Mouse (Mus musculus): Measurements from ENCODE around the gene Snrpb2. TPM values are rescaled to one million over a fixed set of nuclear protein-coding genes. Genes with fewer than 3 reads are reported as not detected.
A peak's percentile ranks its signal among the peaks of the same experiment; 100 is the strongest.

Snrpb2 gene
- polyA plus RNA-seq (2015; fragmentation: Nextera tagmentation; extraction: Ambion mirVana) = 74.6 and 74.7 TPM in 2 replicates

DNA sequence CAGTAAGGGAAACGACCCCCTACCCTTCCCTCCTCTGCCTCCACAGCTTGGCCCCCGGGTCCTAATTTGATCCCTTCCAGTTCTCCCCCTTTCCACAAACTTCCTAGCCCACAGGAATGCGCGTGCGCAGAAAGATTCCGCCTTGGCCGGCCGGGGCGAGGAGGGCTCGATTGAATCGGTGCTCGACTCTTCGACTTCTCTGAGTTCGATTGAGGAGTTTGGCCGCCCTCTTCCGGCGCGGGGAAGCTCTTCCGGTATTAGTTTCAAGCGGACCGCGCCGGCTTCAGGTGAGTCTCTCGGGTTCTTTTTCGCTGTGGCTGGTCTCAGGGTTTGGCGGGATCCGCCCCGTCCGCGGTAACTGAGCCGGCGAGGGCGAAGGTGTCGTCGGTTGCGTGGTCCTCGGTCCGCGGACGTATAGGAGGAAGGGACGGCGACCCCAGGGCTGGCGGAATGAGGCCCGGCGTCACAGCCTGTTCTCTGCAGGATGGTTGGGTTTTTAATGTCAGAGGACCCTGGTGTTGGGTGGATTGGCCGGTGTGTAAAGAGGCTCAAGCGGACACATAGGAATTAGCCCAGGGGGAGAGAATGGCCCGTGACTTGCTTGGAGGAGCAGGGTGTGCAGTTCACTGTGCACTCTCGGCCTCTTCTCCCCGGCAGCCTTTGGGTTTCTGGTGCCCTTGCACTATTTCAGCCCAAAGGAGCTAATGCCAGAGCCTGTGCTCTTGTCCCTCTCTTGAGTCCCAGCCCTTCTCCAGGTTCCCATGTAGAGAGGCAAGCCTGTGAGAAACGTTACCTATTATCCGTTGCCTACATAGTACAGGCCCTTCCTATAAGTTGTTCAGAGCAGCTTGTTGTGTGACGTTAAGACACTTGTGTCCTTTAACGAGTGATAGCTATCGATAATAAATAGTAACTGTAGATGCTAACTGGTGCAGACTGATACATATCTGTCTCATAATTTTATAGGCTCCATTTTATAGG lies at the start of gene Snrpb2:
Snrpb2 (plus strand) TSS at position 228 of the 981 bp plus-strand sequence.
- under 1% methylated on average over 55 of the region's 55 CpGs for WGBS
- H3K27ac ChIP-seq (replicated peaks) = 0 out of 2 replicates have a peak within 1 kb of the TSS, but pooled peaks have one; percentile 24
- peaks cover 10% of the 10 kb centered on the region for H3K4me1 ChIP-seq

DNA sequence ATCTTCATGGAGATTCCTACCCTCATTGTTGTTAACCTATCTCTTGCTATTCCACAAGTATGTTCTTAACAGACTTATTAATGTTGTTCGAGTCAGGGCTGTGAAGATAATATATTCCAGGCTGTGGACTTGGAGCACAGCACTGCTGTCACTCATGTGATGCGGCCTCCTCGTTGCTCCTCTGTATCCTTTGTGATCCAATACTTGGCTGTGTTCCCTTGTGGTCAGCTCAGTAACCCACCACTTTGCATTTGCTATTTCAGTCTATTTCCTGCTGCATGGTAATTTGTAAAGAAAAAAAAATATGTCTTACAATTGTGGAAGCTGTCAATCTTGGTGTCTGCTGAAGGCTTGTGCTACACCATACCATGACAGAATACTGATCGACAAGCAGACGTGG lies 49.8 kb upstream of the Snrpb2 start:
- Histone ChIP-seq H3K36me3 (no peaks in the 10 kb centered on the region), H3K4me2 (replicated peaks) (no peak overlapping the region), H3K4me1 (no peaks in the 10 kb centered on the region), H3K9me3 (no peaks in the 10 kb centered on the region), H3K27ac (replicated peaks) (no peak overlapping the region), H3K9ac (replicated peaks) (no peak overlapping the region), H3K27me3 (no peaks in the 10 kb centered on the region), H3K4me3 (no peak overlapping the region)
- 0 out of 2 replicates have a peak, but pooled peaks have one; percentile 46 for ATAC-seq (replicated peaks)
- WGBS = 55% methylated on average over 5 of the region's 5 CpGs

More for the DNA sequence above, at the start of gene Snrpb2:
- Histone ChIP-seq H3K9ac (replicated peaks) (peak within 1 kb of the TSS; percentile 75), H3K27me3 (no peaks in the 10 kb centered on the region), H3K36me3 (peaks cover 25% of the 10 kb centered on the region), H3K4me3 (peak within 1 kb of the TSS; percentile 80), H3K4me2 (replicated peaks) (peak within 1 kb of the TSS; percentile 76), H3K9me3 (no peaks in the 10 kb centered on the region)
- ATAC-seq (replicated peaks) = peak; percentile 96

DNA sequence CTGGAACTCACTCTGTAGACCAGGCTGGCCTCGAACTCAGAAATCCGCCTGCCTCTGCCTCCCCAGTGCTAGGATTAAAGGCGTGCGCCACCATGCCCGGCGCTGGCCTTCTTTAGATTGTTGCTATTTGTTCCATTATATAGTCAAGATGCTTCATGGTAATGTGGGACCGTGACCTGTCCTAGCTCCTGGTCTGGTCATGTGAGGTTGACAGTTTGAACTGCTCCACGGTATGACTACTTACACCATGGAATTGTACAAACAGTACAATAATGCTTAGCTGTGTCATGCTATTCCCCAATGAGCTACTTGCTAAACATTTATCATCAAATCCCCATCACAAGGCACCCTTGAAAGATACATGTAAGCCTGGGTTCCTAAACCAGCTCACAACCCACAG lies 44.8 kb upstream of the Snrpb2 start:
- H3K4me2 ChIP-seq (replicated peaks) = no peak overlapping the region
- H3K9me3 ChIP-seq = no peaks in the 10 kb centered on the region
- 93% methylated on average over 8 of the region's 8 CpGs for WGBS
- no peak for ATAC-seq (replicated peaks)
- H3K36me3 ChIP-seq = no peaks in the 10 kb centered on the region
- H3K4me3 ChIP-seq = no peak overlapping the region
- no peak overlapping the region for H3K9ac ChIP-seq (replicated peaks)
- H3K27ac ChIP-seq (replicated peaks) = no peak overlapping the region
- no peaks in the 10 kb centered on the region for H3K4me1 ChIP-seq
- H3K27me3 ChIP-seq = no peaks in the 10 kb centered on the region

DNA sequence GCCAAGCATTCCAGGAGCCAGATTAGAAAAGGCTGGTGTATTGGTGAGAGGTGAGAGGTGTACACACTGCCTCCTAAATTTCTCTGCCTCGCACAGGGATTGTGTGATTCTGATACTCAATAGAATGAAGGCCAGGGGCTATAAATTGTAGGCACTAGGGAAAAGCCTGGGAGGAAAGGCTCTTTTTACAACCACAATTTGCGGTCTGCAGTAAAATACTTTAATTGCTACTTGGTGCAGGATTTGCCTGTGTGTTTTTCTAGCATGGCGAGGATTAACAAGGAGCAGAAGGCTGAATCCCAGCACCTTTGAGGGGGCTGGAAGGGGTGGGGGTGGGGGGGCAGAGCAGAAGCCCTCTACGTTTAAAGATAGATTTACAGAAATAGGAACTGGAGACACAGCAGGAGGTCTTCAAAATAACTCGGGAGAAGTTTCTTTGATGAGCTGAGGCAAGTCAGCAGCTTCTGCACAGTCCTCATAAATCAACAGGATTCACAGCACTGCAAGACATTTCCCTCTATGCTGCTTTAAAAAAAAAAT lies 44.2 kb upstream of the Snrpb2 start:
- H3K9me3 ChIP-seq = no peaks in the 10 kb centered on the region
- H3K4me2 ChIP-seq (replicated peaks) = no peak overlapping the region
- H3K4me3 ChIP-seq = no peak overlapping the region
- H3K4me1 ChIP-seq = no peaks in the 10 kb centered on the region
- no peaks in the 10 kb centered on the region for H3K36me3 ChIP-seq
- H3K27ac ChIP-seq (replicated peaks) = no peak overlapping the region
- H3K9ac ChIP-seq (replicated peaks) = no peak overlapping the region
- no peaks in the 10 kb centered on the region for H3K27me3 ChIP-seq
- no peak for ATAC-seq (replicated peaks)
- 46% methylated on average over 5 of the region's 5 CpGs for WGBS

DNA sequence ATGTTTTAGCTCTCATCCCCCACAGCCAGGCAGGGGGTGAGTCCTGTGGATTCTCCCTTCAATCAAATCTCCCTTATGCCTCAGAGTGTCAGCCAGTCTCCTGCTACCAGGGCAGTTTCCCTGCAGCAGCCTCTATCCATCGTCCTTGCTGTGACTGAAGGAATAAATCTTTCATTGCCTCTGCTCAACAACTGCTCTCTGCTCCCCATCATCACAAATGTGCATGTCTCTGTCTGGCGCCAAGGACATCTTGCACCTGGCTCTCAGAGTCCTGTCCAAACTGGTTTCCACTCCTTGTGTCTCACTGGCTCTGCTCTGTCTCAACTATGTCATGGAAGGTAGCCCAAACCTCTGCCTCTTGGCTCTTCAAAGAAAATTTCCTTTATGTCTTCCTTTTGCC lies 43.1 kb upstream of the Snrpb2 start:
- WGBS = 58% methylated on average over 2 of the region's 2 CpGs

GRCm38 (mm10) chr2:143023331-143023730 lies 39.5 kb upstream of the Snrpb2 start:
- H3K4me1 ChIP-seq = no peaks in the 10 kb centered on the region
- no peak overlapping the region for H3K9ac ChIP-seq (replicated peaks)
- no peak overlapping the region for H3K4me3 ChIP-seq
- no peak for ATAC-seq (replicated peaks)
- no peaks in the 10 kb centered on the region for H3K9me3 ChIP-seq
- H3K4me2 ChIP-seq (replicated peaks) = no peak overlapping the region
- no peaks in the 10 kb centered on the region for H3K36me3 ChIP-seq
- whole genome bisulfite sequencing = 97% methylated on average over 2 of the region's 2 CpGs
- H3K27ac ChIP-seq (replicated peaks) = no peak overlapping the region
- H3K27me3 ChIP-seq = no peaks in the 10 kb centered on the region

More for the DNA sequence above, 43.1 kb upstream of the Snrpb2 start:
- H3K27me3 ChIP-seq = no peaks in the 10 kb centered on the region
- no peaks in the 10 kb centered on the region for H3K4me1 ChIP-seq
- H3K4me3 ChIP-seq = no peak overlapping the region
- H3K9ac ChIP-seq (replicated peaks) = no peak overlapping the region
- no peak overlapping the region for H3K27ac ChIP-seq (replicated peaks)
- no peak for ATAC-seq (replicated peaks)
- H3K36me3 ChIP-seq = no peaks in the 10 kb centered on the region
- no peak overlapping the region for H3K4me2 ChIP-seq (replicated peaks)
- no peaks in the 10 kb centered on the region for H3K9me3 ChIP-seq

- no peaks in the 10 kb centered on the region for H3K27me3 ChIP-seq
- no peaks in the 10 kb centered on the region for H3K4me1 ChIP-seq
- no peak overlapping the region for H3K27ac ChIP-seq (replicated peaks)
- no peak overlapping the region for H3K4me3 ChIP-seq
- no peak overlapping the region for H3K4me2 ChIP-seq (replicated peaks)
- WGBS = 82% methylated on average over 4 of the region's 4 CpGs
- no peaks in the 10 kb centered on the region for H3K9me3 ChIP-seq
- H3K36me3 ChIP-seq = no peaks in the 10 kb centered on the region
- no peak overlapping the region for H3K9ac ChIP-seq (replicated peaks)
- ATAC-seq (replicated peaks) = no peak
Observed at GRCm38 (mm10) chr2:143024226-143024625, 38.6 kb upstream of the Snrpb2 start.

GRCm38 (mm10) chr2:143031283-143031682 lies 31.6 kb upstream of the Snrpb2 start:
- Histone ChIP-seq H3K4me2 (replicated peaks) (no peak overlapping the region), H3K9me3 (no peaks in the 10 kb centered on the region), H3K36me3 (no peaks in the 10 kb centered on the region), H3K9ac (replicated peaks) (no peak overlapping the region), H3K4me3 (no peak overlapping the region), H3K27me3 (no peaks in the 10 kb centered on the region), H3K27ac (replicated peaks) (no peak overlapping the region), H3K4me1 (peaks cover 5% of the 10 kb centered on the region; the same call in 1 of the 2 replicates)
- WGBS = 70% methylated on average over 1 of the region's 1 CpGs
- no peak for ATAC-seq (replicated peaks)

GRCm38 (mm10) chr2:143032378-143033255 lies 30.2 kb upstream of the Snrpb2 start:
- Histone ChIP-seq H3K27me3 (no peaks in the 10 kb centered on the region), H3K4me1 (peaks cover 5% of the 10 kb centered on the region; the same call in 1 of the 2 replicates), H3K9me3 (no peaks in the 10 kb centered on the region), H3K4me2 (replicated peaks) (no peak overlapping the region), H3K36me3 (no peaks in the 10 kb centered on the region), H3K9ac (replicated peaks) (no peak overlapping the region), H3K27ac (replicated peaks) (no peak overlapping the region), H3K4me3 (no peak overlapping the region)
- ATAC-seq (replicated peaks) = 0 out of 2 replicates have a peak, but pooled peaks have one; percentile 35
- WGBS = 37% methylated on average over 10 of the region's 10 CpGs

GRCm38 (mm10) chr2:143034350-143035085 lies 28.3 kb upstream of the Snrpb2 start:
- peaks cover 5% of the 10 kb centered on the region; the same call in 1 of the 2 replicates for H3K4me1 ChIP-seq
- no peak overlapping the region for H3K27ac ChIP-seq (replicated peaks)
- no peak overlapping the region for H3K9ac ChIP-seq (replicated peaks)
- 80% methylated on average over 7 of the region's 7 CpGs for WGBS
- H3K27me3 ChIP-seq = no peaks in the 10 kb centered on the region
- no peaks in the 10 kb centered on the region for H3K9me3 ChIP-seq
- H3K4me3 ChIP-seq = no peak overlapping the region
- ATAC-seq (replicated peaks) = no peak
- H3K4me2 ChIP-seq (replicated peaks) = no peak overlapping the region
- H3K36me3 ChIP-seq = no peaks in the 10 kb centered on the region

- no peak overlapping the region for H3K9ac ChIP-seq (replicated peaks)
- 82% methylated on average over 10 of the region's 10 CpGs for WGBS
Observed at GRCm38 (mm10) chr2:143035086-143035593, 27.7 kb upstream of the Snrpb2 start.

More at GRCm38 (mm10) chr2:143035086-143035593, 27.7 kb upstream of the Snrpb2 start:
- no peak for ATAC-seq (replicated peaks)
- Histone ChIP-seq H3K27ac (replicated peaks) (0 out of 2 replicates have a peak overlapping the region, but pooled peaks have one; percentile 27), H3K27me3 (no peaks in the 10 kb centered on the region), H3K36me3 (no peaks in the 10 kb centered on the region), H3K4me1 (peaks cover 5% of the 10 kb centered on the region; the same call in 1 of the 2 replicates), H3K4me3 (no peak overlapping the region), H3K9me3 (no peaks in the 10 kb centered on the region), H3K4me2 (replicated peaks) (no peak overlapping the region)

Measured in forebrain, embryonic 15.5 days (tissue).